Mouse (Mus musculus) limb, embryonic 14.5 days (tissue): ENCODE measurements around the gene Prkab2. TPM values are rescaled to one million over a fixed set of nuclear protein-coding genes. Genes with fewer than 3 reads are reported as not detected.

Experiments used
- ATAC-seq: fragments of 200-750 bp; cut with Nextera tagmentation; 2 replicates; pipeline ENCODE4 v1.8.0; 2017; ENCODE audit warnings: low read depth, moderate number of reproducible peaks, moderate TSS enrichment; ENCODE audit not compliant: low FRiP score
- DNase-seq: peaks from one replicate; pipeline ENCODE4 v3.0.0-alpha.2; 2015; ENCODE audit warnings: low spot score
- H3K27ac ChIP-seq: fragments of 300-500 bp; sonication (generic); replicated peaks from 2 replicates; pipeline ENCODE4 v1.5.1; 2014; ENCODE audit warnings: low read depth, mild to moderate bottlenecking, low read length, moderate library complexity, mixed read lengths
- H3K27me3 ChIP-seq: fragments of 300-500 bp; sonication (generic); 2 replicates; pipeline ENCODE4 v1.6.1; 2014; ENCODE audit warnings: low read length, mixed read lengths; ENCODE audit not compliant: control insufficient read depth, insufficient read depth
- H3K36me3 ChIP-seq: fragments of 300-500 bp; sonication (generic); 2 replicates; pipeline ENCODE4 v1.6.1; 2014; ENCODE audit warnings: mild to moderate bottlenecking, low read length, moderate library complexity, mixed read lengths; ENCODE audit not compliant: control insufficient read depth, insufficient read depth
- H3K4me1 ChIP-seq: fragments of 300-500 bp; sonication (generic); 2 replicates; pipeline ENCODE4 v1.6.1; 2014; ENCODE audit warnings: antibody characterized with exemption, low read length, mixed read lengths; ENCODE audit not compliant: control insufficient read depth, insufficient read depth
- H3K4me2 ChIP-seq: fragments of 300-500 bp; sonication (generic); replicated peaks from 2 replicates; pipeline ENCODE4 v1.6.1; 2014; ENCODE audit warnings: low read depth, mild to moderate bottlenecking, low read length, moderate library complexity; ENCODE audit not compliant: severe bottlenecking
- H3K4me3 ChIP-seq: fragments of 300-500 bp; sonication (generic); replicated peaks from 2 replicates; pipeline ENCODE4 v1.5.1; 2014; ENCODE audit warnings: low read length
- H3K9ac ChIP-seq: fragments of 300-500 bp; sonication (generic); 2 replicates; pipeline ENCODE4 v1.6.1; 2014; ENCODE audit warnings: mild to moderate bottlenecking, low read depth, low read length, moderate library complexity; ENCODE audit not compliant: severe bottlenecking
- H3K9me3 ChIP-seq: fragments of 300-500 bp; sonication (generic); 2 replicates; pipeline ENCODE4 v1.6.1; 2016; ENCODE audit warnings: low read length; ENCODE audit not compliant: control insufficient read depth
- POLR2A ChIP-seq: fragments of 200-500 bp; IDR thresholded peaks from 2 replicates; pipeline ENCODE4 v1.8.0; 2012; ENCODE audit warnings: inconsistent platforms, mild to moderate bottlenecking, moderate library complexity, borderline replicate concordance; ENCODE audit not compliant: insufficient read depth, insufficient read length; ENCODE audit errors: extremely low read depth
- WGBS: fragments of 180-500 bp; shearing (Covaris S2); extraction: QIAGEN DNeasy Blood & Tissue Kit; methylation state at CpG from one replicate; pipeline ENCODE4 v1.1.7; 2014; 5-methylcytosine and 5-hydroxymethylcytosine counted together
- polyA plus RNA-seq, 2 experiments: library from polyadenylated mRNA; depleted of rRNA in 1 of 2; stranded (reverse) in 1 of 2; unstranded in 1 of 2; fragments of >200 nt; fragmentation: Nextera tagmentation in 1 of 2; extraction: Ambion mirVana in 1 of 2; gene quantifications; 2 replicates each; pipeline versions ENCODE4 v1.2.1 to v1.2.3; 2012 to 2014

Prkab2 gene
- polyA plus RNA-seq, 2 experiments, result 7.2 to 15.6 TPM

- Histone ChIP-seq H3K27me3 (no peaks in the 10 kb centered on the region), H3K9ac (no peak overlapping the region), H3K9me3 (no peaks in the 10 kb centered on the region), H3K4me2 (no peak overlapping the region), H3K27ac (no peak overlapping the region), H3K36me3 (no peaks in the 10 kb centered on the region), H3K4me3 (no peak overlapping the region), H3K4me1 (no peaks in the 10 kb centered on the region)
- 89% methylated on average over 10 of the region's 10 CpGs for WGBS
- ATAC-seq, result no peak
- no peak for TF ChIP-seq POLR2A
- DNase-seq, result no peak
Observed at GRCm38 (mm10) chr3:97651604-97652003, 6.4 kb upstream of the Prkab2 start.

GRCm38 (mm10) chr3:97653781-97654180 is 4.2 kb upstream of the Prkab2 start:
- 92% methylated on average over 5 of the region's 5 CpGs for WGBS
- no peaks in the 10 kb centered on the region for H3K36me3 ChIP-seq
- 0 out of 2 replicates have a peak, but pooled peaks cover 4% of the 10 kb centered on the region for H3K4me1 ChIP-seq
- H3K4me2 ChIP-seq, result no peak overlapping the region
- H3K9me3 ChIP-seq, result no peaks in the 10 kb centered on the region
- no peak overlapping the region for H3K9ac ChIP-seq
- TF ChIP-seq POLR2A, result no peak
- no peak for DNase-seq
- no peak overlapping the region for H3K4me3 ChIP-seq
- H3K27me3 ChIP-seq, result no peaks in the 10 kb centered on the region
- H3K27ac ChIP-seq, result no peak overlapping the region
- no peak for ATAC-seq

GRCm38 (mm10) chr3:97654901-97655300 is 3.1 kb upstream of the Prkab2 start:
- H3K36me3 ChIP-seq, result no peaks in the 10 kb centered on the region
- H3K27me3 ChIP-seq, result no peaks in the 10 kb centered on the region
- ATAC-seq, result no peak
- 87% methylated on average over 8 of the region's 8 CpGs for WGBS
- no peak overlapping the region for H3K4me2 ChIP-seq
- TF ChIP-seq POLR2A, result no peak
- H3K4me3 ChIP-seq, result no peak overlapping the region
- no peaks in the 10 kb centered on the region for H3K9me3 ChIP-seq
- DNase-seq, result no peak
- 0 out of 2 replicates have a peak, but pooled peaks cover 11% of the 10 kb centered on the region for H3K4me1 ChIP-seq
- no peak overlapping the region for H3K27ac ChIP-seq
- no peak overlapping the region for H3K9ac ChIP-seq

GRCm38 (mm10) chr3:97658426-97659193 is 617 bp downstream of the Prkab2 start:
- under 1% methylated on average over 36 of the region's 50 CpGs for WGBS

GRCm38 (mm10) chr3:97659746-97660145 is 1.8 kb downstream of the Prkab2 start:
- Histone ChIP-seq H3K36me3 (peaks cover 24% of the 10 kb centered on the region), H3K27ac (no peak overlapping the region), H3K9me3 (no peaks in the 10 kb centered on the region), H3K4me3 (no peak overlapping the region), H3K4me2 (no peak overlapping the region), H3K9ac (no peak overlapping the region), H3K27me3 (no peaks in the 10 kb centered on the region), H3K4me1 (0 out of 2 replicates have a peak, but pooled peaks cover 11% of the 10 kb centered on the region)
- WGBS, result 88% methylated on average over 7 of the region's 7 CpGs
- TF ChIP-seq POLR2A, result no peak
- DNase-seq, result no peak
- ATAC-seq, result no peak

More at GRCm38 (mm10) chr3:97658426-97659193, 617 bp downstream of the Prkab2 start:
- Histone ChIP-seq H3K4me3 (peak overlapping the region; percentile 87), H3K27me3 (no peaks in the 10 kb centered on the region), H3K4me1 (0 out of 2 replicates have a peak, but pooled peaks cover 11% of the 10 kb centered on the region), H3K9ac (peak overlapping the region; percentile 61), H3K4me2 (peak overlapping the region; percentile 63), H3K36me3 (peaks cover 13% of the 10 kb centered on the region; the same call in 1 of the 2 replicates), H3K27ac (no peak overlapping the region), H3K9me3 (no peaks in the 10 kb centered on the region)
- TF ChIP-seq POLR2A, result 0 out of 2 replicates have a peak, but pooled peaks have one; percentile 17
- DNase-seq (peak; percentile 40), ATAC-seq (peak; percentile 69)
